Mouse (Mus musculus) heart, postnatal 0 days (tissue): ENCODE results near the gene Spata46.

Experiments
- CTCF ChIP-seq: IDR thresholded peaks from 2 replicates; pipeline ENCODE4 v1.5.1; 2016; ENCODE audit warnings: antibody characterized with exemption, control low read depth, low read depth
- EP300 ChIP-seq: IDR thresholded peaks from 2 replicates; pipeline ENCODE4 v1.6.1; 2016; ENCODE audit warnings: antibody characterized with exemption, low read depth

DNA sequence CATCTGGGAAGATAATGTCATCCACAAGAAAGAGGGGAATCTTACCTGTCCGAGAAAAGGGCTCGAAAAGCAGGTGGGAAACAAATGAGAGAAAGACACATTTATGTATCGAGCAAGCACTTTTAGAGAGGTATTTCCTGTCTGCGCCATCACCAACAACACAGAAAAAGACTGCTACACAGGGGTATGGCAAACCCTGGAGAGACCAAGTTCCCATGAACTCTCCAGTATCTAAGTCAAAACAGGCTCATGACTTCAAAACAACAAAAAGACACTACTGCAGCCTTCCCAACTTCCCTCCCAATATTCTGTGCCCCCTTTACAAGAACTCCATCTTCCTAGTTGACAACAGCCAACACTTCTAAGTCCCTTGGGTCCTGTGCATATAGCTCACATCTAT, 2.4 kb upstream of the Spata46 start, which contains the start of gene Gm7694:
- no peak for TF ChIP-seq CTCF
- TF ChIP-seq EP300 = no peak
